Mouse (Mus musculus) stomach, embryonic 14.5 days (tissue): ENCODE measurements around the gene Fbxo42. TPM values are rescaled to one million over a fixed set of nuclear protein-coding genes. Genes with fewer than 3 reads are reported as not detected.
A peak's percentile ranks its signal among the peaks of the same experiment; 100 is the strongest.

ENCODE experiments used
- ATAC-seq: fragments of 200-750 bp; cut with Nextera tagmentation; 2 replicates; pipeline ENCODE4 v1.8.0; 2017; ENCODE audit warnings: low read depth, moderate TSS enrichment; ENCODE audit not compliant: insufficient number of reproducible peaks, insufficient read depth, low FRiP score
- H3K27ac ChIP-seq: fragments of 300-500 bp; sonication (generic); 2 replicates; pipeline ENCODE4 v1.5.1; 2014; ENCODE audit warnings: mild to moderate bottlenecking, low read length, moderate library complexity, mixed read lengths
- H3K27me3 ChIP-seq: fragments of 300-500 bp; sonication (generic); 2 replicates; pipeline ENCODE4 v1.6.1; 2014; ENCODE audit warnings: low read length, control low read depth, mixed read lengths; ENCODE audit not compliant: control insufficient read depth, insufficient read depth
- H3K36me3 ChIP-seq: fragments of 300-500 bp; sonication (generic); 2 replicates; pipeline ENCODE4 v1.6.1; 2014; ENCODE audit warnings: mild to moderate bottlenecking, control low read depth, low read length, moderate library complexity, mixed read lengths; ENCODE audit not compliant: control insufficient read depth, insufficient read depth
- H3K4me1 ChIP-seq: fragments of 300-500 bp; sonication (generic); 2 replicates; pipeline ENCODE4 v1.6.1; 2014; ENCODE audit warnings: low read length, control low read depth, mixed read lengths; ENCODE audit not compliant: control insufficient read depth, insufficient read depth
- H3K4me2 ChIP-seq: fragments of 300-500 bp; sonication (generic); replicated peaks from 2 replicates; pipeline ENCODE4 v1.6.1; 2014; ENCODE audit warnings: low read depth, low read length, control low read depth
- H3K4me3 ChIP-seq: fragments of 300-500 bp; sonication (generic); 2 replicates; pipeline ENCODE4 v1.5.1; 2014; ENCODE audit warnings: low read depth, low read length, control low read depth
- H3K9ac ChIP-seq: fragments of 300-500 bp; sonication (generic); replicated peaks from 2 replicates; pipeline ENCODE4 v1.6.1; 2014; ENCODE audit warnings: low read depth, mild to moderate bottlenecking, control low read depth, low read length, moderate library complexity, mixed read lengths
- H3K9me3 ChIP-seq: fragments of 300-500 bp; sonication (generic); 2 replicates; pipeline ENCODE4 v1.6.1; 2016; ENCODE audit warnings: low read depth, low read length, control low read depth; ENCODE audit not compliant: control insufficient read depth
- WGBS: fragments of 180-500 bp; shearing (Covaris S2); extraction: QIAGEN DNeasy Blood & Tissue Kit; methylation state at CpG from one replicate; pipeline ENCODE4 v1.1.7; 2014; 5-methylcytosine and 5-hydroxymethylcytosine counted together
- polyA plus RNA-seq: library from polyadenylated mRNA; unstranded; fragments of >200 nt; fragmentation: Nextera tagmentation; extraction: Ambion mirVana; gene quantifications from 2 replicates; pipeline ENCODE4 v1.2.1, GENCODE M21; 2014

The Fbxo42 gene
- polyA plus RNA-seq = 29.6 and 30.4 TPM in 2 replicates

GRCm38 (mm10) chr4:141147112-141148008 is at the start of gene Fbxo42:
Fbxo42 (plus strand) TSS chr4:141147913.
- peak within 1 kb of the TSS; percentile 94 for H3K4me3 ChIP-seq
- H3K36me3 ChIP-seq = no peaks in the 10 kb centered on the region
- H3K27ac ChIP-seq = peak within 1 kb of the TSS; percentile 94
- no peaks in the 10 kb centered on the region for H3K27me3 ChIP-seq
- 7% methylated on average over 58 of the region's 58 CpGs for WGBS
- H3K9me3 ChIP-seq = no peaks in the 10 kb centered on the region
- peaks cover 14% of the 10 kb centered on the region for H3K4me1 ChIP-seq
- H3K4me2 ChIP-seq = peak within 1 kb of the TSS; percentile 55
- ATAC-seq = peak; percentile 78
- H3K9ac ChIP-seq = peak within 1 kb of the TSS; percentile 88

GRCm38 (mm10) chr4:141098935-141099334 is 48.8 kb upstream of the Fbxo42 start:
- Histone ChIP-seq H3K4me1 (no peaks in the 10 kb centered on the region), H3K4me3 (no peak overlapping the region), H3K27me3 (no peaks in the 10 kb centered on the region), H3K4me2 (no peak overlapping the region), H3K36me3 (no peaks in the 10 kb centered on the region), H3K9me3 (no peaks in the 10 kb centered on the region), H3K9ac (no peak overlapping the region), H3K27ac (no peak overlapping the region)
- ATAC-seq = no peak
- 79% methylated on average over 4 of the region's 4 CpGs for WGBS

- ATAC-seq = no peak
- H3K9me3 ChIP-seq = no peaks in the 10 kb centered on the region
- H3K36me3 ChIP-seq = no peaks in the 10 kb centered on the region
- H3K4me3 ChIP-seq = no peak overlapping the region
- no peaks in the 10 kb centered on the region for H3K27me3 ChIP-seq
- H3K9ac ChIP-seq = no peak overlapping the region
- no peak overlapping the region for H3K4me2 ChIP-seq
- no peaks in the 10 kb centered on the region for H3K4me1 ChIP-seq
- H3K27ac ChIP-seq = no peak overlapping the region
- 75% methylated on average over 5 of the region's 5 CpGs for WGBS
These were observed 47.8 kb upstream of the Fbxo42 start for GRCm38 (mm10) chr4:141099956-141100355.

- Histone ChIP-seq H3K27me3 (no peaks in the 10 kb centered on the region), H3K36me3 (no peaks in the 10 kb centered on the region), H3K4me1 (no peaks in the 10 kb centered on the region), H3K4me2 (no peak overlapping the region), H3K9ac (no peak overlapping the region), H3K4me3 (no peak overlapping the region), H3K27ac (no peak overlapping the region), H3K9me3 (no peaks in the 10 kb centered on the region)
- WGBS = 87% methylated on average over 9 of the region's 9 CpGs
- ATAC-seq = no peak
These were observed 46.4 kb upstream of the Fbxo42 start for GRCm38 (mm10) chr4:141101291-141101690.

- Histone ChIP-seq H3K27ac (no peak overlapping the region), H3K4me2 (no peak overlapping the region), H3K9me3 (no peaks in the 10 kb centered on the region), H3K36me3 (no peaks in the 10 kb centered on the region), H3K27me3 (no peaks in the 10 kb centered on the region), H3K4me3 (no peak overlapping the region), H3K4me1 (no peaks in the 10 kb centered on the region), H3K9ac (no peak overlapping the region)
- no peak for ATAC-seq
- 65% methylated on average over 6 of the region's 6 CpGs for WGBS
These were observed 45.9 kb upstream of the Fbxo42 start for GRCm38 (mm10) chr4:141101855-141102254.

- no peak for ATAC-seq
- H3K36me3 ChIP-seq = peaks cover 9% of the 10 kb centered on the region; the same call in 1 of the 2 replicates
- whole genome bisulfite sequencing = 79% methylated on average over 16 of the region's 16 CpGs
- no peaks in the 10 kb centered on the region for H3K4me1 ChIP-seq
- H3K9me3 ChIP-seq = peaks cover 4% of the 10 kb centered on the region; the same call in 1 of the 2 replicates
- no peak overlapping the region for H3K4me3 ChIP-seq
- no peak overlapping the region for H3K4me2 ChIP-seq
- H3K27me3 ChIP-seq = no peaks in the 10 kb centered on the region
- no peak overlapping the region for H3K9ac ChIP-seq
- H3K27ac ChIP-seq = no peak overlapping the region
These were observed 41.1 kb upstream of the Fbxo42 start for GRCm38 (mm10) chr4:141106526-141107183.

- Histone ChIP-seq H3K27me3 (no peaks in the 10 kb centered on the region), H3K4me1 (no peaks in the 10 kb centered on the region), H3K4me2 (no peak overlapping the region), H3K27ac (no peak overlapping the region), H3K9ac (no peak overlapping the region), H3K36me3 (peaks cover 20% of the 10 kb centered on the region; the same call in 1 of the 2 replicates), H3K4me3 (no peak overlapping the region), H3K9me3 (peaks cover 4% of the 10 kb centered on the region; the same call in 1 of the 2 replicates)
- WGBS = 29% methylated on average over 10 of the region's 10 CpGs
- no peak for ATAC-seq
These were observed 39.4 kb upstream of the Fbxo42 start for GRCm38 (mm10) chr4:141108196-141108732.

GRCm38 (mm10) chr4:141113831-141114230 is 33.9 kb upstream of the Fbxo42 start:
- H3K27me3 ChIP-seq = no peaks in the 10 kb centered on the region
- WGBS = 60% methylated on average over 7 of the region's 7 CpGs
- no peak overlapping the region for H3K27ac ChIP-seq
- H3K4me3 ChIP-seq = no peak overlapping the region
- 0 out of 2 replicates have a peak, but pooled peaks cover 3% of the 10 kb centered on the region for H3K4me1 ChIP-seq
- H3K9me3 ChIP-seq = peaks cover 4% of the 10 kb centered on the region; the same call in 1 of the 2 replicates
- H3K36me3 ChIP-seq = peaks cover 55% of the 10 kb centered on the region
- ATAC-seq = peak; percentile 44; the same call in 1 of the 2 replicates
- H3K4me2 ChIP-seq = no peak overlapping the region
- no peak overlapping the region for H3K9ac ChIP-seq
